Mouse (Mus musculus) natural killer cell, adult 2 months (primary cell): ENCODE results near the gene Serpina1e.
"Not testable (repeated sequence)": the region's sequence is repeated elsewhere in the genome, so short reads cannot be mapped to it uniquely, and the experiment has no call there.

ENCODE experiments used
- DNase-seq, 2 experiments: peaks; one replicate each; pipeline ENCODE4 v3.0.0; 2022; ENCODE audit warnings: low spot score in 2 of 2

The Serpina1e gene

DNA sequence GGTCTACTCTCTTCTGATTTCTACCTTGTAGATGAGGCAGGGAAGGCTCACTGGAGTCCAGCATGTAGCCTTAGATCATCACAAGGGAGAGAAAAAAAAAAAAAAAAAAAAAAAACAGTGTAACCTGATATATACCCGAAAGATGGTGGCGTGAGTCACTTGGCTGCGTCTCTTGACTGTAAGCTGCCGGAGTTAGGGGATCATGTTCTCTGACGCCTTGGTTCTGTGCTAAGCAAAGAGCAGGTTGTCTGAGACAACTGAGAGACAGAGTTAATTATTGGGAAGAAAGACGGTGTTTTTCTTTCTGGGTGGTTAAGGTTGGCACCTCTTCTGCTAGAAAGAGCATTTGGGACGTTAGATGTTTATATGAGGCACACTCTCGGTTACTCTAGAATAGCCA, 4.1 kb upstream of the Serpina1e start:
- DNase-seq, result no peak

DNA sequence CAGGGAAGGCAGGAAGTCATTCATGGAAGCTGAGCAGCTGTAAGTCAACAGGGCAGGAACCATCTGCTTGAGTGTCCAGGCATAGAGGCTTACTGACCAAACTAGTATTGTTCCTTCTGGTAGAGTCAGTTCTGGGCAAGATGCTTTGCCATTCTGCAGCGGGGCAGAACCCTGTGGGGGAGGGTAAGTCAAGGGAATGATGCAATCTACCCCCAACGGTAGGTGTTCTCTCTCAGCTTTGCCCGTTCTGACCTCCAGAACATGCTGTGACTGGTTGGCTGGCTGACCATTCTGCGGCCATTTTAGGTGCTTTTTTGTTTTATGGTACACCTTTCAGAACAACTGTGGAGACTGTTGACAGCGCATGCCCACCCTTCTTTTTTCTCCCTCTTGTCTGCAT, 3.6 kb upstream of the Serpina1e start:
- no peak for DNase-seq

DNA sequence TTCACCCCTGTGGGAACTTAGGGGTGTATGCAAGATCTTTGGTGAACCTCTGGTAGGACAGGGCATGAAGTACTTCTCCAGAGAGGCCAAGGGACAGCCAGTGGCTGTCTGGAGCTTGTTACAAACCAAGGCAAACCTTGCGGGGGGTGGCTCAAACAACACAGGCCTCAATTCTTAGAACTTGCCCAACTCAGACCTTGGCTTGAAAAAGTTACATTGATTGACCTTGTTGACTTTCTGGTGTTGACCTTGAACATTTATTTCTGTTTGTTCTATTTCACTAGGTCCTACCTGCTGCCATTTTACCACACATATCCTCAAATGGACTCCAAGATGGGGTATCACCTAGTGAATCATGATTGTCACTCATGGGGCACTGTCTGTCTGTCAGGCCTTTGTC, 2.9 kb upstream of the Serpina1e start:
- no peak for DNase-seq

DNA sequence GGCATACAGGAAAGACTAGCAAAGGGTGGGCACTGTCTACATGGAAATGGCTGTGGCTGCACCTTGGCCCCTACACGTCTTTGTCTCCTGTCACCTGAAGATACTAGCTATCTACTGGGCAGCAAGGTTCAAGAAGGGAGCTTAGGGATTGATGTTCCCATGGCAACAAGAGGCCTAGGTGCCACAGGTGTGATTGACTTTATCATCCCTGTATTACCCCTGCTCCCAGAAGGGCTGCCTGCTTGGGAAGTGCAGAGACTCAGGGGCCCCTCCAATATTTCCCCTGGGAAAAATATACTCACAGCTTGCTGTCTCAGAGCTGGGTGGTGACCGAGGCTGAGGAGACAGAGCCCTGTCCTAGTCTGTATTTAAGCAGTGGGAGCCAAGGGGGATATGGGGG, 2.2 kb downstream of the Serpina1e start:
- DNase-seq, result not testable (repeated sequence)

DNA sequence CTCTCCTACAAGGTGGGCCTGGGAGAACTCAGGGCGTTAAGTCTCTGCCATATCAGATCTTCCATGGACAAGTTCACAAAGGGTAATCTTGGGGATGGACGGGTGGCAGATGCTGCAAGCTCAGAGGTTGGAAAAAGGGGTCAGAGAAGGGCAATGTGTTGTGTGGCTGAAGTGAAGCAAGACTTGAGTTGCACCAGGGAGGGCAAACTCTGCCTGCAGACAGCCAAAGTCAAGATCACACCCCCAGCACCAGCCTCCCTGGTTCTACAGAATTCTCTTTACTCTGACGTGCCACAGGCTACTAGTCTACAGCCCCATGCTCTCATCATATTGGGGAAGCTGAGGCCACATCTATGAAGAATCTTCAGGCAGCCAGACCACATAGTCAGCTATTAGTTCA, 5.8 kb downstream of the Serpina1e start:
- DNase-seq, result not testable (repeated sequence)

DNA sequence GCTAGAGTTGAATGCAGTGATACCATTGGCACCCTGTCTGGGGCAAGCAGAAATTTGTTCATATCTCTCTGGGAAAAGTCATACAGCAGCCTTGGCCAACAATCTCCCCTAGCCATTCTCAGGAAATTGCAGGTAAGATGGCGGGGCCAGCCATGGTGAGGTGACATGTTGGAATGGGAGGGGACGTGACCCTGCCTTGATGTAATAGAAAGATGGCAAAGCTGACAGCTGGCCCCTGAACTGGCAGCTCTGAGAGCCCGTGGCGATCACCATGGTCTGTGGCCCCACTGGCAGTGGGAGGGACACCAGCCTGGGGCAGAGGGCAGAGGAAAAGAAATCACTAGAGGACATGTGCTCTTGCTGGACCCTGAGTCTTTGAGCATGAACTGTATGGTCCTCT, 12.5 kb downstream of the Serpina1e start:
- no peak for DNase-seq

DNA sequence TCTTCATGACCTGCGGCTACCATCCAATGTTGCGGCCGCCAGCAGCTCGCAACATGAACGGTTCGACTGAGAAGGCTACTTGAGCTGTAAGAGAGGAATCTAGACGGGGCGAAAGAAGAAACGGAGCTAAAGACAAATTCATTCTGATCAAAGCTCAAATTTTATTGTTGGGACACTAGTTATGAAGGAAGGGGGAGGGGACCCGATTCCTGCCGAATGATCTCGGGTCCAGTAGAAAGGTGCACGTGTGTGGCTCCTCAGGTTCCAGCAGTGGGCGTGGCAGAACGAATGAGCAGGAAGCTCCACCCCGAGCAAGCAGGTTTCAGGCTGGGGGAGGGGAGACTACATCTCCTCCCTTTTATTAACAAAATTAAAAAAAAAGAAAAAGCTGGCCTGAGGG, 49.6 kb downstream of the Serpina1e start:
- not testable (repeated sequence) for DNase-seq

DNA sequence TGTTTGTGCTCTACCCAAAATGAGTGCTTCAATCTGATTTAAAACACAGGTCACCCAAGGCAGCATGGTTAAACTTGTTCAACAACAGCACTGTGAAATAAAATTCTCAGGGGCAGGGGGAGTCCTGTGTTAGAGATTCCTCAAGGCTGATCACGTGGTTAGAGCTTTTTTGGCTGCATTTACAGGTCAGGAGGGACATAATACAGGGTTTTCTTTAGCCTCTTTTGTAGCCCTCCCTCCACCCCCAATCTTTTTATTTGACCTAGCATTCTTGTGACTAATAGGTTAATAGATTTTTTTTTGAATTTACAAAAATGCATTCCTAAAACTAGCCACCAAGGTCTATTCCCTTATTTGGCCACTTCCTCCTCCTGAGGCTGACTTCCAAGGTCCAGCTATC, 51.0 kb downstream of the Serpina1e start:
- DNase-seq, result not testable (repeated sequence)

DNA sequence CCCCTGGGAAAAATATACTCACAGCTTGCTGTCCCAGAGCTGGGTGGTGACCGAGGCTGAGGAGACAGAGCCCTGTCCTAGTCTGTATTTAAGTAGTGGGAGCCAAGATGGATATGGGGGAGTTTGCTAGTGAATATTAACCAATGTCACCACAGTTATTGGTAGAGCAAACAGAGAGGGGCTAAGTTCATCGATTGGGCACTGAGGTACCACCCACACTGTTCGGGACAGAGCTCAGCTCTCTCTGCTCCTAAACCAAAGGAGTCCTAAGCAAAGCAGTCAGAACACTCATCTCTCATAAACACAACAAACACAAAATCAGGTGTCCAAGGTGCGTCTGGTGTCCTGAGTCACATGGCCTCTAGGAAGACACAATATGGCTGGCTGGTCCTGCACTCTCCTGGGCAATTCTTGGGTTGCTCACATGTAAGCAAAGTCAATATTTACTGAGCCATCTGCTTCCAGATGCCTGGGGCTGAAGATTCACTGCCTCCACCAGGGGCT, 53.9 kb downstream of the Serpina1e start, which contains the start of gene Serpina1c:
Serpina1c (minus strand) TSS at position 51 of the 504 bp plus-strand sequence.
- DNase-seq, result not testable (repeated sequence)

DNA sequence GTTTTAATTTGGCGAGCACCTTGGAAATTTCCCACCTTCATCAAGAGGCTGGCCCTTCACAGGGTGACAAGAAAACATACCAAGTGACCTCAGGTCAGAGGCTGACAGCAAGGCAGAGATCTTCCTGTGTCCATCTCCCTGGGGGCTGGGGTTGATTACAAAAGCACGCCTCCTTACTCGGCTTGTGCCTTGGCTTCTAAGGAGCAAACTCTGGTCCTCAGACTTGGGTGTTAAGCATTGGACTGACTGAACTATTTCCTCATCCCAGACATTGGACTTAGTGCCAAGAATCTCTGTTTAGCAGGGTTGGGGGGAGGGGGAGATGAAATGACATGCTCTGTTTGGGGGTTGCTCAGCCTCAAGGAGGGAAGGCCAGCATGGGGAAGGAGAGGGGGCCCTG, 56.8 kb downstream of the Serpina1e start:
- DNase-seq, result not testable (repeated sequence)
